Mouse (Mus musculus) lung, postnatal 4 days (tissue): ENCODE results near the gene Fgfbp1.
A peak's percentile ranks its signal among the peaks of the same experiment; 100 is the strongest.

ENCODE experiments used
- DNase-seq, 2 experiments: peaks; one replicate each; pipeline ENCODE4 v3.0.0; 2021

The Fgfbp1 gene

DNA sequence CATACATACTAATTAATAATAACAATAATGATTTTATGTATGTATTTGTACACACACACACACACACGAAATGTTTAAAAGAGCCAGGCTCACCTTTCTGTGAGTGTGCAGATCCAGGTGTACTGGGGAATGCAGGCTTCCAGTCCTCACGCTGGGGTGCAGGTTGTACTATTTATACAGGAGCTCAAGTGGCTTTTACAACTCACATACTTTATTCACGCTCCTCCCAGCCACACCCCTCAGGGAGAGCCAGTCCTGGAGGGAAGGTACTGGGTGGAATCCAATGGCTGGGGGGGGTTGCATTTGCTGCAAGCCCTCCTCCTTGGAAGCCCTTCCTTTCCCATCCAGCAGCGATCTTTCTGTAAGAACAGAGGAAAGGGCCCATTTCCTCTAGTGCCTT is at the start of gene Fgfbp1:
Gene Fgfbp1 (minus strand): TSS at position 160 of the 400 bp plus-strand sequence.
- DNase-seq: peak; percentile 52 to 71

DNA sequence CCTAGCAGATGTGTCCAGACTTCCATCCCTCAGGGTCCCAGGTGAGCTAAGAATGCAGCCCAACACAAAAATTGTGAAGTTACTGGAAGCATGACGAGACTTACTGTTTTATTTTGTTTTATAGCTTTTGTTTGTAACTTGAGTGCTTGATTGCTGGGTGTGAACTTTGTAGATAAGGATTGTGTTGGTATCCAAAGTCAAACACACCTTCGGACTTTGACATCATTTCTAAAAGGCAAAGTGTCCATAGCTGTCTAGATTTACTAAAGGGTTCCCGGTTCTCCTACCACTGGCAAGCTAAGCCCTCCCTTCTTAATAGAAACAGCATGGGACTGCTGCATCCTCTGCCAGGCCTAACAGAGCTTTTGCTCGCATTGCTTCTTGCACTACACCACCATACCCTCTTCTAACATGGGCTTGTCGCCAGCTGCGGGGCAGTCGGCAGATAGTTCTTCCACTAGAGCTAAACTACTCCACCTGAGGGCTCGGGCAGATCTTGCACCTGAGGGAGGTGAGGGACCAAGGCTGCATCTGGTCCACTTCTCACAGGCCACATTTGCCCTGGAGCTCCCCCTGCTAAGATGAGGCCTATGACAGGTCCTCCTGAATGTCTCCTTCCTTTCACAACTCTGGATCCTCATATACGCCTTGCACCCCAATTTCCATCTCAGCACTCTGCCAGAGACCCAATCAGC is 16.9 kb upstream of the Fgfbp1 start:
- DNase-seq: no peak

DNA sequence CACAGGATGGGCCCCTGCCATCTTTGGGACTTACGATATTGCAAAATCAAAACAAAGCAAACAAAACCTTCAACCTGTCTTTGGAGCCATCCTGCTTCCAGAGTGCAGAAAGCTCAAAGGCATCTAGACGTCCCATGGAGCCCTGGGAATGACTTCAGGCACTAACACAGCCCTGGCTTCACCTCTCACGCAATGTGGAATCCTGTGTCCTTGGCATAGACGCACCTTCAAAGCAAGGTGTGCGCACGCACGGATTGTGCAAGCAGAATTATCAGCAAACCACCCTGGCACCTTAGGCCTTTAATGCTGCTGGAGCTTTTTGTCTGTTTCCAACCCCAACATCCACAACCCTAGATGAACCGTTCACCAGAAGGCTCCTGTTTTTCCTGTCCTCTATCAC is 16.0 kb upstream of the Fgfbp1 start:
- DNase-seq: no peak

GRCm38 (mm10) chr5:43996162-43996561 is 14.6 kb upstream of the Fgfbp1 start:
- no peak for DNase-seq

- DNase-seq: no peak
Measured at GRCm38 (mm10) chr5:43994981-43995380, 13.4 kb upstream of the Fgfbp1 start.

DNA sequence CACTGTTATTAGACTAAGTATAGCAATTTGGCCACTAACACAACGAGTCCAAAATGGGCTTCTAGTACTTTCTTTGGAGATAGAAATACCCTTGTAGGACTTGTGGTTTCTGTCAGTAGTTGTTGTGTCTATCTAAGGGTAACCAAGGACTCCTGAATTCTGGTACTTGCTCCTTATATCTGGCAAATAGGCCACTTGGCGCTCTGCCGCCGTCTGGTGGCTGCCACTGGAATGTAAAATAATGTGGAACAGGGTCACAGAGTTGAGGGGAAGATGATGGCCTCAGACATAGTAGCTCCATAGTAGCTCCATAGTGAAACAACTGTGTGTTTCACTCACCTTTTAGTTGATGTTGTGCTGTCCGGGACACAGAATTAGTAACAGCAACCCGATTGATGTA is 8.7 kb upstream of the Fgfbp1 start:
- DNase-seq: peak; percentile 67 to 81

DNA sequence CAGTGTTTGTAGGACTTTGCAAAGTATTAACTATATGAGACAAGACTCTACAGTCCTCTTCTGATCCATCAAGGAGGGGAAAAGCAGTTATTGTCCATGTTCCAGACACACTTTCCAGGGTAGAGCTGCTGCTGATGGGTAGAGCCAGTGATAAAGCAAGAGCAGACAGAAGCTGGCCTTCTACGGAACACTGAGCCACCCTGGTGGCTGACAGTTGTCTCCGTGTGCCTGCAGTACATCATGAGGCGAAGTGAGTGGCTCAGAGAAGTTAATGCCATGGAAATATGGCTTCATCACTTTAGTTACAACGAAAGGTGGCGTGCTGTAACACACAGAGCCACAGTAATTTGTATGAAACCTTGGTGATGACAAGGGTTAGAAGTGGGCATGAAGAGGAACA is 7.4 kb upstream of the Fgfbp1 start:
- no peak for DNase-seq

DNA sequence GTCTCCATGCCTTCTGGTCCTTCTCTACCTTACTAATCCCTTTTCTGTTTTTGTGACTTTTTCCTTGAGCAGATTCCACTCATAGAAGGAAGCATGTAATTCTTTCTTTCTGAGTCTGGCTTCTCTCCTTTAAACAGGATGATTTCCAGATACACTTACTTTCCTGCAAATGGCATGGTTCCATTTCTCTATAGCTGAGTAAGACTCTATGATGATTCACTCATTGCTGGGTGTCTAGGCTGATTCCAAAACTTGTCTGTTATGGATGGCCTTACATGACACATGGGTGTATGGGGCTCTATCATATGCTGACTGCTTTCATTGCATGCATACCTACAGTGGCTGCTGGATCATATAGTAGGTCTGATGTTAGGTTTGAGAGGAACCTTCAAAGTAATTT is 4.6 kb upstream of the Fgfbp1 start:
- DNase-seq: no peak

DNA sequence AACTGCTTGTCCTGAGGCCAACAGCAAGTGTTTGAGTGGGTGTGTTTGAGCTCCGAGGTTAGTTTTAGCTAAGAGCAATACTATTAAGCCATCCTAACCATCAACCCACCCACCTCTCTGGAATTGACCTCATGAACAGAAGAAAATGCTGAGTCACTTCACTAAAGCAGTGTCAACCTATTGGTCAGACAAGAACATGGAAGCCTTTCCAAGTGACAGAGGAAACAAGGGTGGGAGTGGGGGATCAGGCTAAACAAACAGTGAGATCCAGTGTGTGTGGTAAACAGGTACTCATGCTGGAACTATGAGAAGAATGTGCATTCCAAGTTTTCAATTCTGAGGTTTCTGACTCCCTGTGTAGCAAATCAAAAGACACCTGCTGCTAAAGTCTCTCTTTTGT is 1.3 kb upstream of the Fgfbp1 start:
- no peak for DNase-seq

GRCm38 (mm10) chr5:43980397-43980796 is 1.2 kb downstream of the Fgfbp1 start:
- no peak for DNase-seq

DNA sequence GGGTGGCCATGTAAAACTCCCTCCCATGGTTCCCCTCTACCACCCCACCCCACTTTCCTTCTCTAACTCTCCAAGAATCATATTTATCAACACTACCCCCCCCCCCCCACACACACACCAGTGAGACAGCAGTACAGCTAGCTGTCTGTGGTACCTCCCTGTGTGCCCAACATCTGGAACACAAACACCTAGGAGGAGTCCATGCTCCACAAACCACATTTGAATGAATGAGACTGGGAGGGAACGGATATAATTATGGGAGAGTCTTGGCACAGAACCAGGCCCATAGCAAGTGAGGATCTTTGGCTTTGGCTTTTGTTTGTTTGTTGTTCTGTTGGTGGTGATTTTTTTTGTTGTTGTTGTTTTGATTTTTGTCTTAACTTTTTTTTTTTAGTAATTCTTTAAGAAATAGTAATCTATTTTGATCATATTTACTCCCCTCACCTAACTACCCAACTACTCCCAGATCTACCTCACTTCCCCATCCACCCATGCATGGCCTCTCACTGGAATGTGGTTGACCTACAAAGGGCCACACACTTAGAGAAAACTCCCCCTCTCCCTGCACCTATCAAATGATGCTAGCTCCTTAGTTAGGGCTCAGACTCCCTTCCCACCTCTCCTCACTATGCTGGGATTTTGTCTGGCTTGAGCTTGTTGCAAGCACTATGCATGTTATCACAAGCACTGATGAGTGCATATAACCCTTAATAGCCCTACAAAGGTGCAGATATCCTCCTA is 4.6 kb downstream of the Fgfbp1 start:
- DNase-seq: no peak

DNA sequence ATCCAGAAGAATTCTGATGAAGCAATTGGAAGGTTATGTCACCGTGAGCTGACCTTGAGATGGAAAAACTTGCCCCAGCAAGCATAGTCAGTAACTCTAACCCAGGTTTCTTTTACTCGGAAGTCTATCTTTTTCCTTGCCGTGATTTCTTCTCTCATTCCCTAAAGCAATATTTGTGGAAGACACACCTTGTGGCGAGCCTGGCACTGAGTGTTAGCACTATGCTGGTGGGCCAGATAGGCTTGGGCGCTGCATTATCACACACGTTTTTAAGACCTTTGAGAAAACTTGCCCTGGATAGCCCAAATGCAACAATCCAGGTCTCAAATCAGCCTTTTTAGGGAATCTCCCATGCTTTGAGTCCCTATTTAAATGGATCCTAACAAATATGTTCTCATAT is 7.4 kb downstream of the Fgfbp1 start:
- DNase-seq: no peak

DNA sequence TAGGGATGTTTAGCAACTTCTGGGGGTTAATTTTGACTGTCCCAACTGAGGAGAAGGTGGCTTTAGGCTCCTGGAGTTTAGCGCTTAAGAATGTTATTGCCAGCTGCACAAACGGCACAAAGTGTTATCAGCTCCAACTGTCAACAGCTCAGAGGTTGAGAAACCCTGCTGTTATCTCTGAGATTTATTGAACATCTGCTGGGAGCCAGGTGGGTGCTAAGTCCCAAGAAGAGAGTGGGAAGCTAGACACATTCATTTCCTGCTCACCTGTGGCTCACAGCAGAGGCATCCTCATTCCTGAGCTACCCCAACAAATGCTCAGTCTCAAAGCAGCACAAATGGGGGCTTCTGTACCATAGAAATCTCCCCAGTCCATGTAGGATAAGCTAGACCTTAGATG is 10.4 kb downstream of the Fgfbp1 start:
- no peak for DNase-seq

GRCm38 (mm10) chr5:43970532-43970931 is 11.0 kb downstream of the Fgfbp1 start:
- DNase-seq: no peak

GRCm38 (mm10) chr5:43968634-43969033 is 12.9 kb downstream of the Fgfbp1 start:
- DNase-seq: no peak

- DNase-seq: no peak
Measured at GRCm38 (mm10) chr5:43961056-43961455, 20.5 kb downstream of the Fgfbp1 start.

GRCm38 (mm10) chr5:43959884-43960440 is 21.6 kb downstream of the Fgfbp1 start:
- no peak for DNase-seq

DNA sequence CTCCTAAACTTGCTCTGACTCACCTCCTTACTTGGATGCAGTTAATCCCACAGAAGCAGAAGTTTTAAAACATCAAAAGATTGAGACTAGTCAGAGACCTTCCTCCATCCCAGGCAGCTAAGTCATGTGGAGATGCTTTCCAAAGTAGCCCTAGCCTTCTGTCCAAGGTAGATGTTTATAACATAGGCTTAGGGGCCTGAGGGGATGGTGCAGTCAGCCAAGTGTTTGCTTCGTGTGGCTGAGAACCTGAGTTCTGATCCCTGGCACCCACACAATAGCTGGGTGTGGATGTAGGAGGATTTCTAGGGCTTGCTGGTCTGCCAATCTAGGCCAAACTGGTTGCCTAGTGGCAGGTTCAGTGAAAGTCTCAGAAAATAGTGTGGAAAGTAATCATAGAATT is 28.3 kb downstream of the Fgfbp1 start:
- DNase-seq: no peak

DNA sequence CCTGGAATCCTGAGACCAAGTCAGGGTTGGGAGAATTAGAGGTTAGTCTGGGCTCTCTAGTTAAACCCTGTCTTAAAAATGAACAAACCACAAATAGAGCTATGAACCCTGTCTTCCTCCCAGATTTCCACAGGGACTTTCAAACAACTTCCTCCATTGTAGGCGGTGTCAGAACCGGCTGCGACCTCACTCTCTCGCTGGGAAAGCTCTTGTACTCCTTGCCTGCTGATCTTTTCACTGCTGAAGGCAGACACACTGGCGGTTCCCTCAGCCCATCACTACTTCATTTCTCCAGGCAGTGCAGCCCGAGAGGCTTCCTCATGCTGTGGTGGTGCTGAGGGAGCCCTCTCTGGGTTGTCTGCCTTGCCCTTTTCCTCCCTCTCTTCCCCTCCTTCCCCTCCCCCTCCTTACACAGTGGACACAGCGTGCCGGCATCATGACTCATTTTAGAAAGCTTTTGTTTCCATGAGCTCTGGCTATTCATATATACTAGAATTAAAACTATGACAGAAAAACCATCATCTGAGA is 32.8 kb downstream of the Fgfbp1 start:
- DNase-seq: peak; percentile 42 to 50

GRCm38 (mm10) chr5:43948111-43948743 is 33.4 kb downstream of the Fgfbp1 start:
- DNase-seq: peak; percentile 84 to 94

DNA sequence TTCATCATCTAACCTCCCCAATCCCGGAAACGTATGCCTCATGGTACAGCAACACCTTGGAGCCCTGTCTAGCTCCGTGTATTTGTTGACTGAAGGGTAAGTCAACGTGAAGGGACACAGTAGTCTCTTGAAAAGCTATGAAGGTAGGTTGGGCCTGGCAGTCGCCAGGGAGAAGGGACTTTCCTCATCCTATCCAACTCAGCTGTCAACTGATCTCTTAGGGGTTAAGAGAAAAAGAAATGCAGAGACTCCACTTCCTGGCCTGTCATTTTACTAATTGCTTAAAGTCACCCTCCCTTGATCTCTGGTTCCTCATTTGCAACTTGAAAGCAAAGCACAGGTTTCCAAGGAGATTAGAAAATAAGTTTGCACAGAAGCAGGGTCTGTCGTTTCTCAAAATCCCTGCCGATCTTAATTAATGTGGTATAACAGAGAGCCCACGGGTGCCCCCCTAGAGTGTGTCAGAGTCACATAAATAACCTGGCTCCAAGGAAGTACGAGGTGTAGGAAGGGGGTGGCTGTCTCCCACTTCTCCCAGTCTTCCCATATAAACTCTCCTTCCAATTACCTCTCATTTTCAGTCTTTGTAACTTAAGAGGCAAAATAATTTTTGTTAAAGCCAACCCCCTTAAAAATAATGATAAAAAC is 34.1 kb downstream of the Fgfbp1 start:
- peak in 1 of 2 experiments; percentile 4 for DNase-seq

- no peak for DNase-seq
Measured at GRCm38 (mm10) chr5:43933269-43933668, 48.3 kb downstream of the Fgfbp1 start.
